Mouse (Mus musculus) frontal cortex, postnatal 36 days (tissue): ENCODE measurements around the gene Canx.
A peak's percentile ranks its signal among the peaks of the same experiment; 100 is the strongest.
"Not testable (repeated sequence)": the region's sequence is repeated elsewhere in the genome, so short reads cannot be mapped to it uniquely, and the experiment has no call there.

ENCODE experiments used
- DNase-seq, 2 experiments: peaks; one replicate each; pipeline ENCODE4 v3.0.0; 2022; ENCODE audit warnings: low spot score in 2 of 2

Canx gene

GRCm38 (mm10) chr11:50333181-50333580, 7.7 kb upstream of the Canx start:
- no peak for DNase-seq

DNA sequence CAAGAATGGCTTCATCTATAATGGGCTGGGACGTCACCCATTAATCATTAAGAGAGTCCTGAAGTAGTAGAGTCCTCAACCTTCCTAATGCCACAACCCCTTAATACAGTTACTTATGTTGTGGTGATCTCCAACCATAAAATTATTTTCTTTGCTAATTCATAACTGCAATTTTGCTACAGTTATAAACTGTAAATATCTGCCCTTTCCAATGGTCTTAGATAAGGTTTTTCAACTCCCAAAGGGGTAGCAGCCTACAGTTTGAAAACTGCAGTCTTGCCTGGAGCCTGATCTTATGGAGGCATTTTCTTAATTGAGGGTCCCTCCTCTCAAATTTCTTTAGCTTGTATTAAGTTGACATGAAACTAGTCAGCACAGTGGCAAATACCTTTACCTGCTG, 3.9 kb upstream of the Canx start:
- no peak for DNase-seq

- no peak for DNase-seq
Measured at GRCm38 (mm10) chr11:50328075-50328625, 2.7 kb upstream of the Canx start.

DNA sequence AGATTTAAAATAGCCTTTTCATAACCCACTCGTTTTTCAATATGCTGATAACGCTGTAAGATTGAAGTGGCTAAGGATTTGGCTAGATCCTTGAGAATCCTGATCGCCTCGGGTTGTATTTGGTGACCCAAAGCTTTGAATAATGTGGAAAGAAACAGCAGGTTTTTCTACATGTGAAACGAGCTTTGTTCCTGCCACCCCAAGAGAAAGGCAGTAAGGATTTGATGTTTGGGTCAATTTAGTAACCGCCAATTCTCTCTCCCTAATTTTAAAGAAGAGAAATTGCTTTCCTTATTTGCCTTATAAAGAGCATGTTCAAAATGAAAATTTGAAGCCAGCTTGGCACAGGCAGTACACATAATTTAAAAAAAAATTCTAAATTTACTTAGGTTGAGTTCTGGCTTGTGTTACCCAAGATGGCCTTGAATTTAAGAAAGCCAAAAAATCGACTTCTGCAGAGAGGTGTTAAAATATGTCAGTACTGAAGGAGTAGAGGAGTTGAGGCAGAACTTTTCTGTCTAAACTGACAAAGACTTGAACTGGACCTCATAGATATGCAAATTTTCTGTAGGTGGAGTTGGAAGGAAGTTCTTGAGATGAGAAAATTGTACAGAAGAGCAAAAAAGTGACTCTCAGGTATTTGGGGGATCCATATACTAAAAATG, 961 bp upstream of the Canx start:
- DNase-seq: no peak

DNA sequence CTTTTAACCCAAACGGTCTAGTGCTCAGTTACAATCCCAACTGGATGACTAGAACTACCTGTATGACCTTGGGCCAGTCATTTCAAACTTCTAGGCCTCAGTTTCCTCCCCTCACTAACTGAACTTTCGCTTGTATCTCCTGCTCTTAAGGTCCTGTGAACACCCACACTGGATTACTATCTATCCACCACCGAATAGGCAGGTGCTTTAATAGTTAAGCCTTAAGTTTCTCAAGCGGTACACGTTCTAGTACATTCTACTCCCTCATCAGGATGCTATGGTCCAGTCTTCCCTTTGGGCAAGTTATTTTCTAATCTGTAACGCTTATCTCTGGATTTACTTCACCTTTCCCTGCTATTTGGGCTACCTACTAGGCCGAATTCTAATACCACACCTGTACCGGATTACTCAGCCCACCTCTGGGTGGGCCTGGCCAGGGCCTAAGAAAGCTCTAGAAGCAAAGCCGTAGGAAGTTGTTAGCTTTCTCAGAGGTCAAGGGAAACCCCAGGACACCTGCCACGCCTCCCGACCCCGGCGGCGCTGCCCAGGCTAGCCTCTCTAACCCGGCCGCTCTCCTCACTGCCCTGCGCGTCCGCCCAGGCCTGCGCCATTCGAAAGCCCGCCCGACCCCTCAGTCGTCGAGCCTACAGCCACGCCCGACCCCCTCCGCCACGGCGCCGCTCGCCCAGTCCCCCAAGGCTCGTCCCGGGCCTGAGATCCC, 562 bp downstream of the Canx start:
- no peak for DNase-seq

- no peak for DNase-seq
Measured at GRCm38 (mm10) chr11:50323843-50324242, 1.6 kb downstream of the Canx start.

- no peak for DNase-seq
Measured at GRCm38 (mm10) chr11:50322345-50322744, 3.1 kb downstream of the Canx start.

DNA sequence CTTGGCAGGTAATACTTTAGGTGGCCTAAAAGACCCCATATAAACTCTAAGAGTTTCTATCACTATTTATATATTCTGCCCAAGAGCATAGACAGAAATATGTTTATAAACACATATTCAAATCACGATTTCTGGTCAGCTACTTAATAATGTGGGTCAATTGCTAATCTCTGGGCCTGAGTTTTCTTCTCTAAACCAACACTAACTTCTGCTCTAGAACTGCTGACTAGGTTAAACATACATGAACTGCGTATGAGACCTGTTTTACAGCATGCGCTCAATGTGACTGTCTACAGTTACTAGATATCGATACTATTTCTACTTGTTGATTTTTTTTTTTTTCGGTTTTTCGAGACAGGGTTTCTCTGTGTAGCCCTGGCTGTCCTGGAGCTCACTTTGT, 4.2 kb downstream of the Canx start:
- DNase-seq: no peak

- DNase-seq: not testable (repeated sequence)
Measured at GRCm38 (mm10) chr11:50319343-50319742, 6.1 kb downstream of the Canx start.

GRCm38 (mm10) chr11:50312803-50313202, 12.7 kb downstream of the Canx start:
- no peak for DNase-seq

DNA sequence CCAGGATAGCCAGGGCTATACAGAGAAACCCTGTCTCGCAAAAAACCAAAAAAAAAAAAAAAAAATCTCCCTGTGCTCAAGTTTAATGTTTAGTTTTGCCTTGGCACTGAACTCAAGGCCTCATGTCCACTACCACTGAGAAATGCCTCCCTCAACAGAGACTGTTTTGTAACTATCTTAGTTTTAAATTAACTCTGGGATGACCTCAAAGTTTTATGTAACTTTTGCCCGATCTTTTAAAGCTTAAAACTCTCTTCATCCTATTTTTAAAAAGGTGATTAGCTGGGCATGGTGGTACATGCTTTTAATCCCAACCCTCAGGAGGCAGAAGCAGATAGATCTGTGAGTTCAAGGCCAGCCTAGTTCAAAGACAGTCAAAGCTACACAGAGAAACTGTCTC, 22.1 kb downstream of the Canx start:
- DNase-seq: no peak

DNA sequence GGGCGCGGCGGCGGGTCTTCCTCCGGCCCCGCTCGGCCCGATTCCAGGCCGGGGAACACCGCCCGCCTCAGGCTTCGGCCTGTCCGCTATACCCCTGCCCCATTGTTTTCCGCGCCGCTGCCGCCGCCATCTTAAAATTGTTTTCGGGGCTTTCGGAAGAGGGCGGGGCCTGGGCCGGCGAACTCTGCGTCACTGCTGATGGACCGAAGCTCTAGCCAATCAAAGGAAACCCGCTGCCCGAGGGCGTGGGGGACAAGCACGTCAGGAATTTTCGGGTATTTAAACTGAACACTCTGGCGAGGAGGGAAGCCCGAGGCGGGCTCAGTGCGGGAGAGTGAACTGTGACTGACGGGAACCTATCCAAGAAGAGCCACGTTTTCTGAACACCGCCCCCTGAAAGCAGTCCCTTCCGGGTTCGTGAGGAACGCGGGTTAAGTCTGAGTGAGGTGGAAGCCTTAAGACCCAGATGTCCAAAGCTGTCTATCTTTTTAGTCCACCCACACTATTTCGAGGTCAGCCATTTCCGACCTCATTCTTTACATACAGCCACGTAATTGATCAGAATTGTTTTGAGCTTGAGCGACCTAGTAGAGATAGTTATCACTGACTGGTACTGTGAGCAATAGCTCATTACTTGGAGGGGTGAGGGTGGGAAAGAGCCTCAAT, 33.1 kb downstream of the Canx start, which contains the start of gene Maml1:
Gene Maml1, minus strand, starts transcription at position 122 of the 666 bp plus-strand sequence.
- peak; percentile 98 to 99 for DNase-seq

DNA sequence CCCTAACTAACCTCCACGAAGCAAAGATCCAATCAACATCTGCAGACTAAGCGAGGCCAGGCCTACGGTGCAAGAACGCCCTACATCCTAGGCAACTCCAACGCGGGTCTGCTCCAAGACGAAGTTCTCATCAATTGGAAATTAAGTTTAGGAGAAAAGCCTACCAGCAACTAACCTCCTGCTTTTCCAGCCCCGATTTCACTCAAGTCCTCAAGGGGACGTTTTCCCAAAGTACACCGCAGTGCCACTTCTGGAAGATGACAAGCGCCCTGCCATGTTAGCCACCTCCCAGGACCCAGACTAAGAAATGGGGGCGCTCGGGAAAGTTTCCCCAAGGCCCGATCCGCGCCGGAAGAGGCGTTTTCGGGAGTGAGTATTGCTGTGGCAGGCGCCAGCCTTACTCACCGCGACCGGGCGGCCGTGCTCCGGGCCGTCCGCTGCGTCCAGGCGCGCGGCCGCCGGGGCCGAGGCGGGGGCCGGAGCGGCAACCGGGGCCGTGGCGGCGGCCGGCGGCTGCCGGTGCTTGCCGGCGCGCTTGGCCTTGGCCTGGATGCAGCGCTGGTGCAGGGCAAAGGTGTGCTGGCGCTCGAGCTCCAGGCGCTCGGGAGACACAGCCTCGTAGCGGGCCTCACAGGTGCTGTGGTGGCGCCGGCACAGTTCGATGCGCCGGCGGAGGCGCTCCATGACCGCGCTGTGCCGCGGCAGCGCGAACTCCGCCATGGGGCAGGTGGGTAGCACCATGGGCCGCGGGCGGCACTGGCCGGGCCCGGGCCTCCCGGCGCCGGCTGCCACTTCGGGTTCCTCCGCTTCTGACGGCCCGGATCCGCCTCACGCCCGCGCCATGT, 33.9 kb downstream of the Canx start:
- peak; percentile 50 to 58 for DNase-seq

DNA sequence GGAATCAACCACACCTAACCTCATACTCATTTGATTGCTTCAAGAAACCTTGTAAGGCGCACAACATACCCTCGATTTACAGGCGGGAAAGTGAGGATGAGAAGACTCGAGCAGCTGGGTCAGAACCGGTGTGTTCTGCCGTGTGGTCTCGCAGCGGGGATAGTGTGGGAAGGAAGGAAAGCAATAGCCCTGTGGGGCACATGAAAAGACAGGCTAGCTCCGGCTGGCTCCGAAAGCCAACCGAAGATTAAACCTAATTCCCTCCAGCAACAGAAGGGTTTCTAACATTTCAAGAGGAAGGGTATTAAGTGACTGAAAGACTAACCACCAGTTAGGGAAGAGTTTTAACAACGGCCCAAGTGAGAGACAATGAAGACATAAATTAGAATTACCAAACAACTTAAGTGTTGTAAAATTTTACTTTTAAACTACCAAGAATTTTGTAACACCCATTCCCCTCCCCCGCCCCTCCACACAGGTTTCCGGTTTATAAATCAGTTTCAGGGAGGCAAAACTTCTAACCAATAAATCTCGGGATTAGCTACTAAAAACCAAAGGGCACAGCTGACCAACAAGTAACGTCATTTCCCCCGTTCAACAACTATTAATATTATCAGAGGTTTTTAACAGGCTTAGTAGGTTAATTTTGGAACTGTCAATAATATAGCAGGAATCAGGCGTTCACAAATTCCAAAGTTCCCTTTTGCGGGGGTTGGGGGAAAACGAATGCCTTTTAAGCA, 34.8 kb downstream of the Canx start:
- DNase-seq: no peak

DNA sequence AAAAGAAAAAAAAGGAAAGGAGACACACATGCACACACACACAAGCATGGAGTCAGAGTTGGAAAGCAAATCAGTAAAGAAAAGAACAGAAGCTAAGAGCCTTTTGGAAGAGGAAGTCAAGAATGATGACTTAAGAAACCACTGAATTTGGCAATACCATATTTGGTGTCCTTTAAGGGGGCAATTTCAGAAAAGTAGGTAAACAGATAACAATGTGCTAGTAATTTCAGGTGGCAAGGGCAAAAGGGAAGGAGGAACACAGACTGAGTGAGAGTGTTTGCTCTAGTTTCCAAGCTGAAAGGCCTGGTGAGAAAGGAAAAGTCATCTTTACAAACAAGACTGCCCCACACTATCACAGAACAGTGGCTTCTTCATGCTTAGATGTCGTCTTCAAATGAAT, 39.0 kb downstream of the Canx start:
- no peak for DNase-seq

- DNase-seq: no peak
Measured at GRCm38 (mm10) chr11:50285696-50286095, 39.8 kb downstream of the Canx start.

- DNase-seq: no peak
Measured at GRCm38 (mm10) chr11:50285263-50285662, 40.2 kb downstream of the Canx start.

GRCm38 (mm10) chr11:50280053-50280452, 45.4 kb downstream of the Canx start:
- no peak for DNase-seq

DNA sequence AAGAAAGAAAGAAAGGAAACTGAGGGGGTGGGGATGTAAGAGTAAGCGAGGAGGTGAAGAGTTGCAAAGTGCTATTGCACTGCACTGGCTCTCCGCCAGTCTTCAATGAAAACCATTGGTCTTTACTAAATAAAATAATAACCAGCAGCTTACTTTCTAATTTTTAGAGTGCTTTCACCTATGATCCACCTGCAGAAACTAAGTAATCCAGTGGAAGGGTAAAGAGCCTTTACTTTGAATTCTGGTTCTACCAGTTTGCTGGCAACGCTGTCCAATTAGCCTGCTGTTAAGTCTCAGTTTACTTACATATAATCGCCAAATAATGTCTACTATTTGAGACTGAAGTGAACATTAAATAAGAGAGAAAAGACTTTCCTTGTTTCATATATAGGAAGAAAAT, 46.5 kb downstream of the Canx start:
- no peak for DNase-seq

DNA sequence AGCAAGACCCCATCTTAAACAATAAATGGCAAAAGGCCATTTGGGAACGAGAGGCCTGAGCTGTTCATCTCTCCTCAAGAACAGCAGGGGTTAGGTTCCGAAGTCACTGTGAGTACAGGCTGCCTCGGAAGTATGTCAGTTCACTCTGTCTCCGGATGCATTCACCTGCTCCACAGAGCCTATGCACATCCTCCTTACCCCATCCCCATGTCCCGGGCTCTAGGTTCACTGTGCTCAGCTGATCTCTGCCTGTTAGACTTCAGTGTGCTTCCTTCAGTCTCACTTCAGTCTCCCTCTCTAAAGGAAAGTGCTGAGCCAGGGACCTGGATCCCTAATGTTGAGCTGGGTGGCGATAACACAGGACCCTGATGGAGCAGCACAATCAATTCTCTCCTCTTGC, 47.8 kb downstream of the Canx start:
- no peak for DNase-seq

GRCm38 (mm10) chr11:50277025-50277424, 48.4 kb downstream of the Canx start:
- DNase-seq: no peak
